Mouse (Mus musculus) ovary, postnatal 10 days (tissue): ENCODE results near the gene Fxyd6.

ENCODE experiments used
- DNase-seq: peaks from one replicate; pipeline ENCODE4 v3.0.0; 2022; ENCODE audit warnings: low spot score

The Fxyd6 gene

GRCm38 (mm10) chr9:45411803-45412202 lies 41.8 kb downstream of the Fxyd6 start:
- DNase-seq, result no peak

GRCm38 (mm10) chr9:45412287-45412686 lies 42.3 kb downstream of the Fxyd6 start:
- peak; percentile 87 for DNase-seq

- no peak for DNase-seq
These were observed 42.9 kb downstream of the Fxyd6 start for GRCm38 (mm10) chr9:45412700-45413477.

- DNase-seq, result no peak
These were observed 43.6 kb downstream of the Fxyd6 start for GRCm38 (mm10) chr9:45413478-45414140.

- DNase-seq, result peak; percentile 30
These were observed 45.9 kb downstream of the Fxyd6 start for GRCm38 (mm10) chr9:45415912-45416311.

GRCm38 (mm10) chr9:45417245-45417644 lies 47.3 kb downstream of the Fxyd6 start:
- no peak for DNase-seq

- DNase-seq, result no peak
These were observed 48.3 kb downstream of the Fxyd6 start for GRCm38 (mm10) chr9:45418252-45418651.

- DNase-seq, result no peak
These were observed 51.2 kb downstream of the Fxyd6 start for GRCm38 (mm10) chr9:45421209-45421608.

- no peak for DNase-seq
These were observed 52.8 kb downstream of the Fxyd6 start for GRCm38 (mm10) chr9:45422761-45423298.

GRCm38 (mm10) chr9:45426456-45426855 lies 56.5 kb downstream of the Fxyd6 start, which contains the start of gene Dscaml1:
Gene Dscaml1 (plus strand): TSS chr9:45426628.
- DNase-seq, result no peak

GRCm38 (mm10) chr9:45429392-45429791 lies 59.4 kb downstream of the Fxyd6 start:
- DNase-seq, result no peak

- DNase-seq, result no peak
These were observed 60.1 kb downstream of the Fxyd6 start for GRCm38 (mm10) chr9:45429951-45430697.

- DNase-seq, result no peak
These were observed 60.6 kb downstream of the Fxyd6 start for GRCm38 (mm10) chr9:45430698-45430959.

GRCm38 (mm10) chr9:45431150-45431549 lies 61.2 kb downstream of the Fxyd6 start:
- DNase-seq, result no peak

GRCm38 (mm10) chr9:45432639-45433038 lies 62.7 kb downstream of the Fxyd6 start:
- no peak for DNase-seq

- DNase-seq, result no peak
These were observed 63.1 kb downstream of the Fxyd6 start for GRCm38 (mm10) chr9:45433119-45433518.

- DNase-seq, result no peak
These were observed 64.2 kb downstream of the Fxyd6 start for GRCm38 (mm10) chr9:45434171-45434570.

- DNase-seq, result no peak
These were observed 69.0 kb downstream of the Fxyd6 start for GRCm38 (mm10) chr9:45439025-45439424.

- no peak for DNase-seq
These were observed 70.2 kb downstream of the Fxyd6 start for GRCm38 (mm10) chr9:45440083-45440784.

- no peak for DNase-seq
These were observed 74.3 kb downstream of the Fxyd6 start for GRCm38 (mm10) chr9:45444251-45444798.
